Mouse (Mus musculus): ENCODE measurements around the gene Gne.

Gne gene

GRCm38 (mm10) chr4:44083945-44084344 is at the start of gene Gne:
Gne (minus strand) TSS chr4:44084177.
- no peak for DNase-seq

- no peak for DNase-seq
These were observed 42.8 kb upstream of the Gne start for GRCm38 (mm10) chr4:44126805-44127204.

- no peak for DNase-seq
These were observed 35.6 kb upstream of the Gne start for GRCm38 (mm10) chr4:44119410-44120201.

GRCm38 (mm10) chr4:44115046-44115445 is 31.1 kb upstream of the Gne start:
- no peak for DNase-seq

- no peak for DNase-seq
These were observed 29.6 kb upstream of the Gne start for GRCm38 (mm10) chr4:44113393-44114138.

GRCm38 (mm10) chr4:44112741-44113140 is 28.8 kb upstream of the Gne start:
- DNase-seq = no peak

- DNase-seq = no peak
These were observed 26.8 kb upstream of the Gne start for GRCm38 (mm10) chr4:44110771-44111170.

- DNase-seq = no peak
These were observed 24.3 kb upstream of the Gne start for GRCm38 (mm10) chr4:44108297-44108696.

- DNase-seq = no peak
These were observed 23.4 kb upstream of the Gne start for GRCm38 (mm10) chr4:44107339-44107738.

- no peak for DNase-seq
These were observed 22.4 kb upstream of the Gne start for GRCm38 (mm10) chr4:44106297-44106821.

- no peak for DNase-seq
These were observed 20.4 kb upstream of the Gne start for GRCm38 (mm10) chr4:44104195-44104917.

- no peak for DNase-seq
These were observed 19.6 kb upstream of the Gne start for GRCm38 (mm10) chr4:44103620-44104019.

GRCm38 (mm10) chr4:44097576-44098335 is 13.8 kb upstream of the Gne start:
- no peak for DNase-seq

GRCm38 (mm10) chr4:44094475-44094874 is 10.5 kb upstream of the Gne start:
- DNase-seq = no peak

GRCm38 (mm10) chr4:44092359-44092758 is 8.4 kb upstream of the Gne start:
- DNase-seq = no peak

- DNase-seq = no peak
These were observed 1.6 kb upstream of the Gne start for GRCm38 (mm10) chr4:44085566-44085965.

GRCm38 (mm10) chr4:44084602-44085325 is 787 bp upstream of the Gne start:
- DNase-seq = no peak

- DNase-seq = no peak
These were observed 5.5 kb downstream of the Gne start for GRCm38 (mm10) chr4:44078358-44078933.

GRCm38 (mm10) chr4:44074422-44074821 is 9.6 kb downstream of the Gne start:
- no peak for DNase-seq

GRCm38 (mm10) chr4:44073799-44074198 is 10.2 kb downstream of the Gne start:
- DNase-seq = no peak

- DNase-seq = no peak
These were observed 11.0 kb downstream of the Gne start for GRCm38 (mm10) chr4:44072873-44073441.

Measured in cerebellum, adult 9-11 months (tissue).